Mouse (Mus musculus): ENCODE results near the gene Grm4. TPM values are rescaled to one million over a fixed set of nuclear protein-coding genes. Genes with fewer than 3 reads are reported as not detected.
"Not testable (repeated sequence)": the region's sequence is repeated elsewhere in the genome, so short reads cannot be mapped to it uniquely, and the experiment has no call there.

The Grm4 gene
- polyA plus RNA-seq, 1 experiment from 2014 or later, result 11.0 TPM

DNA sequence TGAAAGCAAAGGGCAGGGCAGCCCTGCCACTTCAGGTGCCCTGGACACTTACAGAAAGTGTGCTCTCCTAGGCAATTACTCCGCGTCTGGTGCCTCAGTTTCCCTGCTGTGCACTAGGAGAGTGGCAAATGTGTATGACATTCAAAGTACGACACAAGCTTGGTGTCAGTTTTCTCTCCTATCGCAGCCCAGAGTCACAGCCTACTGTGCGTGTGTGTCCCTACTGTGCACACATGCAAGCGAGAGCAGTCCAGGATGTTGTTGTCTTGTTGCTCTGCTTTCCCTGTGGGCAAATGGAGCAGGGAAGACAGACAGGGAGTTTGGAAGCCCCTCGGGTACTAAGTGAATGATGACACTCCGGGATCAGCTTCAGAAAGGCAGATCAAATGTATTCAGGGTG lies 131.2 kb downstream of the Grm4 start:
- Histone ChIP-seq H3K9me3 (replicated peaks; ENCODE audit: control insufficient read depth, low read length, poor library complexity, severe bottlenecking) (no peaks in the 10 kb centered on the region), H3K27ac (ENCODE audit: low read length) (no peak overlapping the region), H3K4me3 (ENCODE audit: low read depth, low read length) (no peak overlapping the region), H3K27me3 (ENCODE audit: control insufficient read depth, insufficient read depth, low read depth, low read length) (no peaks in the 10 kb centered on the region), H3K4me1 (ENCODE audit: control insufficient read depth, insufficient read depth, low read length) (peaks cover 25% of the 10 kb centered on the region), H3K36me3 (ENCODE audit: control insufficient read depth, insufficient read depth, low read length) (no peaks in the 10 kb centered on the region), H3K4me2 (ENCODE audit: low read length) (no peak overlapping the region), H3K9ac (ENCODE audit: low read depth, low read length) (no peak overlapping the region)
- no peak for ATAC-seq
- 88% methylated on average over 8 of the region's 8 CpGs for WGBS

DNA sequence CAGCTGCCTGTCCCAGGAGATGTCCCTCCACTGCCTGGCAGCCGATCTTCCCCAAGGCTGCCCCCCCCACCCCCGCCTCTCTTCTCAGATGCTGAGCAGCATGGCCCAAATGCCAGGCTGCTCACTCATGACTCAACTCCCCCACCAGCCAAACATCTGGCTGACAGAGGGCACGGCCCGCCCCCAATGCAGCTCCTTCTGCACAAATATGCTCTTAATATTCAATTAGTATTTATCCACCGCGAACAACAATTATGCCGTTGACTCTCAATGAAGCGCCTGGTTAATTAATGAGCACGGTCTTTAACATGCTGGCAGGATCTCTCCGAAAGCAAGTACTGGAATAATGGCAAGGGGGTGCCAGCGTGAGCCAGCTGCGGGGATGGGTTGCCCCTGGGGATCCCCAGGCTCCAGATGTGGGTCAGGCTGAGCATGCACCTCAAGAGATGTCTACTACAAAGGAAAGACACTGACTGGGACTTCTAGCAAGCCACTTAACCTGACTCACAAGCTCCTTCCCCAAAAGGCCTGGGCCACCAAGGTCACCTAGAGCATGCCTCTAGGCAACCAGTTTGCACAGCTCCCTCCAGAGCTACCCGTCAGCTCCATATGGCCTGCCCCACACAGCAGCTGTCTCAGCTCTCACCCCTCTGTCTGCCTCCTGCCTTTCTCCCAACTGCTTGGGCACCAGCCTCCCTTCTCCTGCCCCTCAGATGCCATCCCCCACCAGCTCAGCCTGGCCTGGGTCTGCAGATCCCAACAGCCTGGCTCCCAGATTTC lies 131.8 kb downstream of the Grm4 start:
- Histone ChIP-seq H3K4me1 (ENCODE audit: control insufficient read depth, insufficient read depth, low read length) (peaks cover 25% of the 10 kb centered on the region), H3K27ac (ENCODE audit: low read length) (0 out of 2 replicates have a peak overlapping the region, but pooled peaks have one; percentile 10)
- ATAC-seq, result no peak

GRCm38 (mm10) chr17:27386438-27386837 lies 134.8 kb downstream of the Grm4 start:
- WGBS, result 57% methylated on average over 1 of the region's 1 CpGs
- no peak overlapping the region for H3K9ac ChIP-seq (ENCODE audit: low read depth, low read length)
- H3K4me3 ChIP-seq (ENCODE audit: low read depth, low read length), result no peak overlapping the region
- no peak overlapping the region for H3K4me2 ChIP-seq (ENCODE audit: low read length)
- no peak overlapping the region for H3K27ac ChIP-seq (ENCODE audit: low read length)
- ATAC-seq, result no peak
- H3K27me3 ChIP-seq (ENCODE audit: control insufficient read depth, insufficient read depth, low read depth, low read length), result no peaks in the 10 kb centered on the region
- no peaks in the 10 kb centered on the region for H3K36me3 ChIP-seq (ENCODE audit: control insufficient read depth, insufficient read depth, low read length)
- H3K9me3 ChIP-seq (replicated peaks; ENCODE audit: control insufficient read depth, low read length, poor library complexity, severe bottlenecking), result no peaks in the 10 kb centered on the region
- H3K4me1 ChIP-seq (ENCODE audit: control insufficient read depth, insufficient read depth, low read length), result peaks cover 12% of the 10 kb centered on the region

More for the DNA sequence above, 131.8 kb downstream of the Grm4 start:
- no peaks in the 10 kb centered on the region for H3K27me3 ChIP-seq (ENCODE audit: control insufficient read depth, insufficient read depth, low read depth, low read length)
- no peaks in the 10 kb centered on the region for H3K9me3 ChIP-seq (replicated peaks; ENCODE audit: control insufficient read depth, low read length, poor library complexity, severe bottlenecking)
- H3K4me2 ChIP-seq (ENCODE audit: low read length), result no peak overlapping the region
- 43% methylated on average over 13 of the region's 13 CpGs for WGBS
- no peak overlapping the region for H3K9ac ChIP-seq (ENCODE audit: low read depth, low read length)
- H3K36me3 ChIP-seq (ENCODE audit: control insufficient read depth, insufficient read depth, low read length), result no peaks in the 10 kb centered on the region
- no peak overlapping the region for H3K4me3 ChIP-seq (ENCODE audit: low read depth, low read length)

- WGBS, result 43% methylated on average over 17 of the region's 17 CpGs
Observed at GRCm38 (mm10) chr17:27385513-27386261, 135.5 kb downstream of the Grm4 start.

GRCm38 (mm10) chr17:27382916-27383315 lies 138.3 kb downstream of the Grm4 start:
- 84% methylated on average over 11 of the region's 11 CpGs for WGBS
- Histone ChIP-seq H3K4me2 (ENCODE audit: low read length) (no peak overlapping the region), H3K27me3 (ENCODE audit: control insufficient read depth, insufficient read depth, low read depth, low read length) (no peaks in the 10 kb centered on the region), H3K9me3 (replicated peaks; ENCODE audit: control insufficient read depth, low read length, poor library complexity, severe bottlenecking) (no peaks in the 10 kb centered on the region), H3K27ac (ENCODE audit: low read length) (no peak overlapping the region), H3K36me3 (ENCODE audit: control insufficient read depth, insufficient read depth, low read length) (no peaks in the 10 kb centered on the region), H3K4me1 (ENCODE audit: control insufficient read depth, insufficient read depth, low read length) (peaks cover 2% of the 10 kb centered on the region; the same call in 1 of the 2 replicates), H3K9ac (ENCODE audit: low read depth, low read length) (no peak overlapping the region), H3K4me3 (ENCODE audit: low read depth, low read length) (no peak overlapping the region)
- ATAC-seq, result no peak

More at GRCm38 (mm10) chr17:27385513-27386261, 135.5 kb downstream of the Grm4 start:
- Histone ChIP-seq H3K4me3 (ENCODE audit: low read depth, low read length) (no peak overlapping the region), H3K9ac (ENCODE audit: low read depth, low read length) (no peak overlapping the region), H3K4me2 (ENCODE audit: low read length) (no peak overlapping the region), H3K36me3 (ENCODE audit: control insufficient read depth, insufficient read depth, low read length) (no peaks in the 10 kb centered on the region), H3K9me3 (replicated peaks; ENCODE audit: control insufficient read depth, low read length, poor library complexity, severe bottlenecking) (no peaks in the 10 kb centered on the region), H3K27me3 (ENCODE audit: control insufficient read depth, insufficient read depth, low read depth, low read length) (no peaks in the 10 kb centered on the region), H3K27ac (ENCODE audit: low read length) (no peak overlapping the region), H3K4me1 (ENCODE audit: control insufficient read depth, insufficient read depth, low read length) (peaks cover 12% of the 10 kb centered on the region)
- ATAC-seq, result no peak

DNA sequence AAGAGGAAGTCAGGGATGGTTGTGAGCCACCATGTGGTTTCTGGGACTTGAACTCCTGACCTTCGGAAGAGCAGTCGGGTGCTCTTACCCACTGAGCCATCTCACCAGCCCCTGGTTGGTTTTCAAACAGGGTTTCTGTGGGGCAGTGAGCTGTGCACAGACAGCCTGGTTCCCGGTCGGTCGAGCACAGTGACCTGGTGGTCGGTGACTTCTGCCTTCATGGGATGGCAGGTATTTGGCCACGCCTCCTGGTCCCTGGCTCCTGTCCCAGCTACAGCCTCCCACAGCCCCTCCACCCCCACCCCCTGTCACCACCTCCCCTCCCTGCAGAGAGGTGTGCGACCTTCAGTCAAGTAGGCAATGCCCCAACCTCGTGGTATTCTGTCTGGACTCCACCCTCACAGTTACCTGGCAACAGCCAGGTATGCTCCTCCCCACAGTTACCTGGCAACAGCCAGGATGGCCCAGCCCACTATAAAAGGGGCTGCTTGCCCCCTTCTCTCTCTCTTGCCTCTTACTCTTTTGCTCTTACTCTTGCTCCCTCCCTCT lies 140.2 kb downstream of the Grm4 start:
- H3K9me3 ChIP-seq (replicated peaks; ENCODE audit: control insufficient read depth, low read length, poor library complexity, severe bottlenecking); H3K27me3 ChIP-seq (ENCODE audit: control insufficient read depth, insufficient read depth, low read depth, low read length); H3K36me3 ChIP-seq (ENCODE audit: control insufficient read depth, insufficient read depth, low read length); ATAC-seq; H3K4me2 ChIP-seq (ENCODE audit: low read length); H3K27ac ChIP-seq (ENCODE audit: low read length); H3K4me1 ChIP-seq (ENCODE audit: control insufficient read depth, insufficient read depth, low read length); H3K4me3 ChIP-seq (ENCODE audit: low read depth, low read length); H3K9ac ChIP-seq (ENCODE audit: low read depth, low read length): not testable (repeated sequence)
- WGBS, result 69% methylated on average over 9 of the region's 9 CpGs

DNA sequence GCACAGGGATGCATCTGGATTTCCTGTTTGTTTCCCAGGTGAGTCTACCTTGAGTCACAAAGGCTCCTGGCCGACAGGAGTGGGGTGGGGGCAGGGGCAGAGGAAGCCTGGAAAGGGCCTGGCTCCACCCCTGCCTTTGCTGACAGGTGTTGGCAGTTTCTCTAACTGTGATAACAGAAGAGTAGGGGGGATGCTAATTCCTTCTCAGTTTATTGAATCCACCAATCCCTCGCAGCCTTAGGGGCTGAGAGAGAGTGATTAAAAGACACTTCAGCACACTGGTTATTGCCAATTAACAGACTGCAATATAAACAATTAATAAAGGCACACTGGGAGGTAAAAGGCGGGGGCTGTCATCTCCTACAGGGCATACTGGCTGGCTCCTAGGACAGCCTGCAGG lies 142.2 kb downstream of the Grm4 start:
- Histone ChIP-seq H3K9me3 (replicated peaks; ENCODE audit: control insufficient read depth, low read length, poor library complexity, severe bottlenecking) (no peaks in the 10 kb centered on the region), H3K27ac (ENCODE audit: low read length) (no peak overlapping the region), H3K9ac (ENCODE audit: low read depth, low read length) (no peak overlapping the region), H3K36me3 (ENCODE audit: control insufficient read depth, insufficient read depth, low read length) (no peaks in the 10 kb centered on the region), H3K27me3 (ENCODE audit: control insufficient read depth, insufficient read depth, low read depth, low read length) (no peaks in the 10 kb centered on the region), H3K4me1 (ENCODE audit: control insufficient read depth, insufficient read depth, low read length) (no peaks in the 10 kb centered on the region; the same call in 1 of the 2 replicates), H3K4me3 (ENCODE audit: low read depth, low read length) (no peak overlapping the region), H3K4me2 (ENCODE audit: low read length) (no peak overlapping the region)
- WGBS, result 49% methylated on average over 3 of the region's 3 CpGs
- no peak for ATAC-seq

DNA sequence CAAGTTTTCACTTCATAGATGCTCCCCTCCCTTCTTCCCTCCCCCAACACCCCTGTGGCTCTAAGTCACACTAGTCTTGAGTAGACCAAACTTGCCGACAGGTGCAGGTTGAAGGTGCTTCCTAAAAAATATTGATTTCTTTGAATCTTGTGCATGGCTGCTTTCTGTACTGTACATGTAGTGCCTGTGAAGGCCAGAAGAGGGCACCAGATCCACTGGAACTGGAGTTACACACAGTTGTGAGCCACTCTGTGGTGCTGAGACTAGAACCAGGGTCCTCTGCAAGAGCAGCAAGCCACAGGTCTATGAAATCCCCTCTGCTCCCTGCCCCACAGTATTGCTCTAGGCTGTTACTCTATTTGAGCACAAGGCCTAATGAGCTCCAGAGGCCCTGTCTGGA lies 144.1 kb downstream of the Grm4 start:
- H3K4me1 ChIP-seq (ENCODE audit: control insufficient read depth, insufficient read depth, low read length), result peaks cover 4% of the 10 kb centered on the region; the same call in 1 of the 2 replicates
- no peak overlapping the region for H3K4me2 ChIP-seq (ENCODE audit: low read length)
- H3K36me3 ChIP-seq (ENCODE audit: control insufficient read depth, insufficient read depth, low read length), result no peaks in the 10 kb centered on the region
- 96% methylated on average over 1 of the region's 1 CpGs for WGBS
- H3K9me3 ChIP-seq (replicated peaks; ENCODE audit: control insufficient read depth, low read length, poor library complexity, severe bottlenecking), result no peaks in the 10 kb centered on the region
- no peaks in the 10 kb centered on the region for H3K27me3 ChIP-seq (ENCODE audit: control insufficient read depth, insufficient read depth, low read depth, low read length)
- no peak overlapping the region for H3K27ac ChIP-seq (ENCODE audit: low read length)
- ATAC-seq, result no peak
- H3K4me3 ChIP-seq (ENCODE audit: low read depth, low read length), result no peak overlapping the region
- no peak overlapping the region for H3K9ac ChIP-seq (ENCODE audit: low read depth, low read length)

GRCm38 (mm10) chr17:27375551-27375950 lies 145.7 kb downstream of the Grm4 start:
- H3K36me3 ChIP-seq (ENCODE audit: control insufficient read depth, insufficient read depth, low read length), result no peaks in the 10 kb centered on the region
- H3K4me3 ChIP-seq (ENCODE audit: low read depth, low read length), result no peak overlapping the region
- peaks cover 4% of the 10 kb centered on the region; the same call in 1 of the 2 replicates for H3K4me1 ChIP-seq (ENCODE audit: control insufficient read depth, insufficient read depth, low read length)
- H3K4me2 ChIP-seq (ENCODE audit: low read length), result no peak overlapping the region
- H3K9ac ChIP-seq (ENCODE audit: low read depth, low read length), result no peak overlapping the region
- no peaks in the 10 kb centered on the region for H3K9me3 ChIP-seq (replicated peaks; ENCODE audit: control insufficient read depth, low read length, poor library complexity, severe bottlenecking)
- H3K27me3 ChIP-seq (ENCODE audit: control insufficient read depth, insufficient read depth, low read depth, low read length), result no peaks in the 10 kb centered on the region
- no peak overlapping the region for H3K27ac ChIP-seq (ENCODE audit: low read length)
- WGBS, result 84% methylated on average over 5 of the region's 5 CpGs
- no peak for ATAC-seq
